Mouse (Mus musculus): ENCODE measurements around the gene Pcx. TPM values are rescaled to one million over a fixed set of nuclear protein-coding genes. Genes with fewer than 3 reads are reported as not detected.

Pcx gene
- polyA plus RNA-seq, 1 experiment from 2014 or later = 24.0 TPM

GRCm38 (mm10) chr19:4536606-4537005, 26.3 kb downstream of the Pcx start:
- Histone ChIP-seq H3K4me3 (replicated peaks; ENCODE audit: low read length) (no peak overlapping the region), H3K4me1 (ENCODE audit: control insufficient read depth, insufficient read depth, low read length) (no peaks in the 10 kb centered on the region), H3K27ac (ENCODE audit: low read length) (no peak overlapping the region), H3K4me2 (ENCODE audit: low read depth, low read length) (no peak overlapping the region), H3K9me3 (replicated peaks; ENCODE audit: control insufficient read depth, low read length) (no peaks in the 10 kb centered on the region), H3K36me3 (ENCODE audit: control insufficient read depth, insufficient read depth, low read length) (no peaks in the 10 kb centered on the region), H3K9ac (ENCODE audit: low read length) (no peak overlapping the region), H3K27me3 (ENCODE audit: control insufficient read depth, insufficient read depth, low read length) (no peaks in the 10 kb centered on the region)
- WGBS = 70% methylated on average over 3 of the region's 3 CpGs
- no peak for ATAC-seq (ENCODE audit: insufficient read depth, low FRiP score)

GRCm38 (mm10) chr19:4540263-4540662, 30.0 kb downstream of the Pcx start:
- H3K4me2 ChIP-seq (ENCODE audit: low read depth, low read length) = no peak overlapping the region
- no peaks in the 10 kb centered on the region for H3K4me1 ChIP-seq (ENCODE audit: control insufficient read depth, insufficient read depth, low read length)
- H3K36me3 ChIP-seq (ENCODE audit: control insufficient read depth, insufficient read depth, low read length) = no peaks in the 10 kb centered on the region
- 83% methylated on average over 6 of the region's 6 CpGs for WGBS
- no peak overlapping the region for H3K9ac ChIP-seq (ENCODE audit: low read length)
- H3K27ac ChIP-seq (ENCODE audit: low read length) = no peak overlapping the region
- no peaks in the 10 kb centered on the region for H3K9me3 ChIP-seq (replicated peaks; ENCODE audit: control insufficient read depth, low read length)
- ATAC-seq (ENCODE audit: insufficient read depth, low FRiP score) = no peak
- no peaks in the 10 kb centered on the region for H3K27me3 ChIP-seq (ENCODE audit: control insufficient read depth, insufficient read depth, low read length)
- no peak overlapping the region for H3K4me3 ChIP-seq (replicated peaks; ENCODE audit: low read length)

DNA sequence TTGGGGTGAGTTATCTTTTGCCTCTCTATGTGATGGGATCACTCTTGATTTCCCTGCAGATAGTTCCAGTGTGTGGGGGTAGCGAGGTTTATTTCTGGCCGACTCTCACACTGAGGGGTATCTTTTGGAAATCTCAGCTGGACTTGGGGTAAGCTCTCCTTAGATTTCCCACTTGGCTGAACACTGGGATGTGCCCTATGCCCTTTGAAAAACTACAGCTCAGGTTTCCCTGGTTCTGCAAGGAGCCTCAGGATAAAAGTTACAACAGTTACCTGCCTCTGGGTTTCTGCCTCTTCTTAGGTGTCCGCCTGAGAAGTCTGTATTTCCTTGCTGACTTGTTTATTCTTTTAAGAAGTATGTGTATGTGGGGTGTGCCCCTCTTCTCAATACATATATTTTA, 30.7 kb downstream of the Pcx start:
- Histone ChIP-seq H3K27ac (ENCODE audit: low read length) (no peak overlapping the region), H3K4me2 (ENCODE audit: low read depth, low read length) (no peak overlapping the region), H3K4me3 (replicated peaks; ENCODE audit: low read length) (no peak overlapping the region), H3K36me3 (ENCODE audit: control insufficient read depth, insufficient read depth, low read length) (no peaks in the 10 kb centered on the region), H3K9ac (ENCODE audit: low read length) (no peak overlapping the region), H3K9me3 (replicated peaks; ENCODE audit: control insufficient read depth, low read length) (no peaks in the 10 kb centered on the region), H3K4me1 (ENCODE audit: control insufficient read depth, insufficient read depth, low read length) (no peaks in the 10 kb centered on the region), H3K27me3 (ENCODE audit: control insufficient read depth, insufficient read depth, low read length) (no peaks in the 10 kb centered on the region)
- WGBS = 90% methylated on average over 3 of the region's 3 CpGs
- no peak for ATAC-seq (ENCODE audit: insufficient read depth, low FRiP score)

GRCm38 (mm10) chr19:4542081-4542480, 31.8 kb downstream of the Pcx start:
- Histone ChIP-seq H3K36me3 (ENCODE audit: control insufficient read depth, insufficient read depth, low read length) (no peaks in the 10 kb centered on the region), H3K4me3 (replicated peaks; ENCODE audit: low read length) (no peak overlapping the region), H3K4me1 (ENCODE audit: control insufficient read depth, insufficient read depth, low read length) (no peaks in the 10 kb centered on the region), H3K9me3 (replicated peaks; ENCODE audit: control insufficient read depth, low read length) (no peaks in the 10 kb centered on the region), H3K27me3 (ENCODE audit: control insufficient read depth, insufficient read depth, low read length) (no peaks in the 10 kb centered on the region), H3K4me2 (ENCODE audit: low read depth, low read length) (no peak overlapping the region), H3K27ac (ENCODE audit: low read length) (no peak overlapping the region), H3K9ac (ENCODE audit: low read length) (no peak overlapping the region)
- no peak for ATAC-seq (ENCODE audit: insufficient read depth, low FRiP score)

- no peak overlapping the region for H3K4me3 ChIP-seq (replicated peaks; ENCODE audit: low read length)
- no peaks in the 10 kb centered on the region for H3K9me3 ChIP-seq (replicated peaks; ENCODE audit: control insufficient read depth, low read length)
- H3K36me3 ChIP-seq (ENCODE audit: control insufficient read depth, insufficient read depth, low read length) = no peaks in the 10 kb centered on the region
- H3K4me2 ChIP-seq (ENCODE audit: low read depth, low read length) = no peak overlapping the region
- no peaks in the 10 kb centered on the region for H3K4me1 ChIP-seq (ENCODE audit: control insufficient read depth, insufficient read depth, low read length)
- no peaks in the 10 kb centered on the region for H3K27me3 ChIP-seq (ENCODE audit: control insufficient read depth, insufficient read depth, low read length)
- no peak for ATAC-seq (ENCODE audit: insufficient read depth, low FRiP score)
- 83% methylated on average over 4 of the region's 4 CpGs for WGBS
- no peak overlapping the region for H3K9ac ChIP-seq (ENCODE audit: low read length)
- no peak overlapping the region for H3K27ac ChIP-seq (ENCODE audit: low read length)
These were observed 34.8 kb downstream of the Pcx start for GRCm38 (mm10) chr19:4545091-4545490.

DNA sequence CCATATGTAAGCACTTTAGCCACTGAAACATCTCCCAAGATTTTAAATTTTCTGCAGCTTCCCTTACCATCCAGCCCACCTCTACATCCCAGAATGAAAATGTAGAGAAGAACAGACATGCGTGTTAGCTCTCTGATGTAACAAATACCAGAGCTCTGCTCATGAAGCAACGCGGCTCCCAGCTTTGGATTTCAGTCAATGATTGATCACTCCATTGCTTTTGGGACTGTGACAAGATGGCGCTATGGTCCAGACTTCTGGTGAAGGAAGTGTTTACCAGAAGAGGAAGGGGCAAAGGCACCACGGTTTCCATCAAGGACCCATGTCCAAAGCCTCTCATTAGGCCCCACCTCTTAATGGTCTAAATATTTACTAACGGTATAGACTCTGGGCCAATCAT, 35.6 kb downstream of the Pcx start:
- no peak for ATAC-seq (ENCODE audit: insufficient read depth, low FRiP score)
- Histone ChIP-seq H3K9me3 (replicated peaks; ENCODE audit: control insufficient read depth, low read length) (no peaks in the 10 kb centered on the region), H3K4me2 (ENCODE audit: low read depth, low read length) (no peak overlapping the region), H3K9ac (ENCODE audit: low read length) (no peak overlapping the region), H3K27ac (ENCODE audit: low read length) (no peak overlapping the region), H3K27me3 (ENCODE audit: control insufficient read depth, insufficient read depth, low read length) (no peaks in the 10 kb centered on the region), H3K36me3 (ENCODE audit: control insufficient read depth, insufficient read depth, low read length) (no peaks in the 10 kb centered on the region), H3K4me1 (ENCODE audit: control insufficient read depth, insufficient read depth, low read length) (no peaks in the 10 kb centered on the region), H3K4me3 (replicated peaks; ENCODE audit: low read length) (no peak overlapping the region)
- WGBS = 80% methylated on average over 6 of the region's 6 CpGs

- Histone ChIP-seq H3K4me1 (ENCODE audit: control insufficient read depth, insufficient read depth, low read length) (no peaks in the 10 kb centered on the region), H3K9me3 (replicated peaks; ENCODE audit: control insufficient read depth, low read length) (no peaks in the 10 kb centered on the region), H3K9ac (ENCODE audit: low read length) (no peak overlapping the region), H3K36me3 (ENCODE audit: control insufficient read depth, insufficient read depth, low read length) (no peaks in the 10 kb centered on the region), H3K4me3 (replicated peaks; ENCODE audit: low read length) (no peak overlapping the region), H3K27me3 (ENCODE audit: control insufficient read depth, insufficient read depth, low read length) (no peaks in the 10 kb centered on the region), H3K4me2 (ENCODE audit: low read depth, low read length) (no peak overlapping the region), H3K27ac (ENCODE audit: low read length) (no peak overlapping the region)
- no peak for ATAC-seq (ENCODE audit: insufficient read depth, low FRiP score)
- WGBS = 76% methylated on average over 6 of the region's 6 CpGs
These were observed 37.5 kb downstream of the Pcx start for GRCm38 (mm10) chr19:4547801-4548200.

GRCm38 (mm10) chr19:4548305-4548883, 38.1 kb downstream of the Pcx start:
- Histone ChIP-seq H3K9me3 (replicated peaks; ENCODE audit: control insufficient read depth, low read length) (no peaks in the 10 kb centered on the region), H3K27me3 (ENCODE audit: control insufficient read depth, insufficient read depth, low read length) (no peaks in the 10 kb centered on the region), H3K4me3 (replicated peaks; ENCODE audit: low read length) (no peak overlapping the region), H3K27ac (ENCODE audit: low read length) (no peak overlapping the region), H3K36me3 (ENCODE audit: control insufficient read depth, insufficient read depth, low read length) (no peaks in the 10 kb centered on the region), H3K4me2 (ENCODE audit: low read depth, low read length) (no peak overlapping the region), H3K9ac (ENCODE audit: low read length) (no peak overlapping the region), H3K4me1 (ENCODE audit: control insufficient read depth, insufficient read depth, low read length) (no peaks in the 10 kb centered on the region)
- ATAC-seq (ENCODE audit: insufficient read depth, low FRiP score) = no peak
- WGBS = 74% methylated on average over 3 of the region's 3 CpGs

GRCm38 (mm10) chr19:4554248-4554647, 44.0 kb downstream of the Pcx start:
- H3K9me3 ChIP-seq (replicated peaks; ENCODE audit: control insufficient read depth, low read length) = no peaks in the 10 kb centered on the region
- H3K36me3 ChIP-seq (ENCODE audit: control insufficient read depth, insufficient read depth, low read length) = no peaks in the 10 kb centered on the region
- H3K27ac ChIP-seq (ENCODE audit: low read length) = no peak overlapping the region
- H3K4me3 ChIP-seq (replicated peaks; ENCODE audit: low read length) = no peak overlapping the region
- peaks cover 9% of the 10 kb centered on the region; the same call in 1 of the 2 replicates for H3K4me1 ChIP-seq (ENCODE audit: control insufficient read depth, insufficient read depth, low read length)
- no peaks in the 10 kb centered on the region for H3K27me3 ChIP-seq (ENCODE audit: control insufficient read depth, insufficient read depth, low read length)
- no peak for ATAC-seq (ENCODE audit: insufficient read depth, low FRiP score)
- no peak overlapping the region for H3K4me2 ChIP-seq (ENCODE audit: low read depth, low read length)
- H3K9ac ChIP-seq (ENCODE audit: low read length) = no peak overlapping the region

DNA sequence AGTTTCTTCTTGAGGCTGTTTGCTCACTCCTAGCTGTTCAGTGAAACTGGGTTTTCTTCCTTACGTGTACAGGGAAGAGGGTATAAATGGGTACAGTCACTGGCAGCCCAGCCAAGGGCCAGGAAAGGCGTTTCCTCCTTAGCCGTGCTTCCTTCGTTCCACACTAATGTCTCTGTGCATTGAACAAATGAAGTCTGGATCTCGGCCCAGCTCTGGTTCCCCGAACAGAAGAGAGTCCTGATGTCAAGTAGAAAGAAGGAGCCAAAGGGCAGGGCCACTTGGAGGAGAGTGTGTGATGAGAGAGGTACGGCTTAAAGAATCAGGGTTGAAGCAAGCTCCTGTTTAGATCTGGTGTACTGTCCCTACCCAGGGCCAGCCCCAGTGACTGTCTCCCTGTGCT, 44.8 kb downstream of the Pcx start:
- Histone ChIP-seq H3K4me1 (ENCODE audit: control insufficient read depth, insufficient read depth, low read length) (peaks cover 13% of the 10 kb centered on the region; the same call in 1 of the 2 replicates), H3K9me3 (replicated peaks; ENCODE audit: control insufficient read depth, low read length) (no peaks in the 10 kb centered on the region), H3K4me2 (ENCODE audit: low read depth, low read length) (no peak overlapping the region), H3K4me3 (replicated peaks; ENCODE audit: low read length) (no peak overlapping the region), H3K27ac (ENCODE audit: low read length) (no peak overlapping the region), H3K36me3 (ENCODE audit: control insufficient read depth, insufficient read depth, low read length) (no peaks in the 10 kb centered on the region), H3K9ac (ENCODE audit: low read length) (no peak overlapping the region), H3K27me3 (ENCODE audit: control insufficient read depth, insufficient read depth, low read length) (no peaks in the 10 kb centered on the region)
- no peak for ATAC-seq (ENCODE audit: insufficient read depth, low FRiP score)
- 64% methylated on average over 7 of the region's 7 CpGs for WGBS
